Mouse (Mus musculus) olfactory bulb, adult 2 months (tissue): ENCODE measurements around the gene Afmid. TPM values are rescaled to one million over a fixed set of nuclear protein-coding genes. Genes with fewer than 3 reads are reported as not detected.

Experiments
- H3K27ac ChIP-seq: fragments of 200-500 bp; 2 replicates; pipeline ENCODE4 v1.5.1; 2012; ENCODE audit warnings: low read depth, low read length; ENCODE audit not compliant: insufficient read depth
- H3K4me1 ChIP-seq: fragments of 200-500 bp; 2 replicates; pipeline ENCODE4 v1.6.1; 2012; ENCODE audit warnings: low read length; ENCODE audit not compliant: control insufficient read depth, insufficient read depth
- H3K4me3 ChIP-seq: fragments of 200-500 bp; 2 replicates; pipeline ENCODE4 v1.5.1; 2012; ENCODE audit warnings: mild to moderate bottlenecking, low read depth, low read length, moderate library complexity; ENCODE audit not compliant: insufficient read depth
- CTCF ChIP-seq: fragments of 200-500 bp; IDR thresholded peaks from 2 replicates; pipeline ENCODE4 v1.5.1; 2012; ENCODE audit warnings: low read depth, mild to moderate bottlenecking, low read length, moderate library complexity; ENCODE audit not compliant: insufficient read depth
- POLR2A ChIP-seq: fragments of 200-500 bp; IDR thresholded peaks from 2 replicates; pipeline ENCODE4 v1.6.1; 2012; ENCODE audit warnings: mild to moderate bottlenecking, low read depth, low read length, moderate library complexity; ENCODE audit not compliant: insufficient read depth
- WGBS: fragments of 180-500 bp; shearing (Covaris S2); methylation state at CpG from one replicate; pipeline ENCODE4 v1.1.7; 2018; 5-methylcytosine and 5-hydroxymethylcytosine counted together
- polyA plus RNA-seq: library from polyadenylated mRNA; stranded (reverse); fragments of >200 nt; gene quantifications from 2 replicates; pipeline ENCODE4 v1.2.4, GENCODE M21; 2012; ENCODE audit warnings: low replicate concordance; ENCODE audit not compliant: missing spikeins, insufficient read depth, insufficient read length

Gene Afmid
- not detected in 2 replicates for polyA plus RNA-seq

DNA sequence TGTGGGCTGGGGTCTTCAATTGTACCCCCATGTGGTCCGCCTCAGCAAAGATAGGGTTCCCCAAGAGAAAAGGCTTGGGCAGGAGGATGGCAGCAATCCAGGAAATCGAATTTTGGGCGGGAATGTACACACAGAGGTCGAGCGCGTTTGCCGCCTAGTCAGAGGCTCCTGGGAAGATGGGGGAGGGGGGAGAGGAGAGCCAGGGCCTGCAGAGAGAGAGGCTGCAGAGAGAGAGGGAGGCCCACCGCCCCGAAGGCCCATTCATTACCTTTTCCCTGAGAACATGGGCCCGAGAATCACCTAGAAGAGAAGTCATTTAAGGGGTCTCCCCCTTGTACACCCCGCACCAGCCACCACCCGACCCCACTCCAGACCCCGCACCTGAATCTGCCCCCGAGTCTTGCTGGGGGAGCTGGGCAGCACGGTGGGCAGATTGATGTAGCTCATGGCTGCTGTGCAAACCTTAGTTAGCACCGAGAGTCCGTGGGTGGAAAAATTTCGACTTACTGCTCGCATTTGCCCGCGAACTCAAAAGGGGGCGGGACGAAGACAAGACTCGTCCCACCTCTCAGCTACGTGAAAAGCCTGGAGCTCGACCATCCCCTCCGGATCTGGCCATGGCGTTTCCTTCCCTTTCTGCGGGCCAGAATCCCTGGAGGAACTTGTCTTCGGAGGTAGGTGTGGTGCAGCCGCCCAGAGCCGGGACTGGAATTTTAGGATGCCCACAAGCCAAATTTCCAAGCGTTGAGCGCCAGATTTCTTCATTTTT lies at the start of gene Afmid, which contains the start of gene Tk1:
Afmid (plus strand) TSS at position 592 of the 769 bp plus-strand sequence.
Tk1 (minus strand) TSS at position 760 of the 769 bp plus-strand sequence.
- 2% methylated on average over 34 of the region's 34 CpGs for WGBS
- peak within 1 kb of the TSS; percentile 12 for H3K4me3 ChIP-seq

DNA sequence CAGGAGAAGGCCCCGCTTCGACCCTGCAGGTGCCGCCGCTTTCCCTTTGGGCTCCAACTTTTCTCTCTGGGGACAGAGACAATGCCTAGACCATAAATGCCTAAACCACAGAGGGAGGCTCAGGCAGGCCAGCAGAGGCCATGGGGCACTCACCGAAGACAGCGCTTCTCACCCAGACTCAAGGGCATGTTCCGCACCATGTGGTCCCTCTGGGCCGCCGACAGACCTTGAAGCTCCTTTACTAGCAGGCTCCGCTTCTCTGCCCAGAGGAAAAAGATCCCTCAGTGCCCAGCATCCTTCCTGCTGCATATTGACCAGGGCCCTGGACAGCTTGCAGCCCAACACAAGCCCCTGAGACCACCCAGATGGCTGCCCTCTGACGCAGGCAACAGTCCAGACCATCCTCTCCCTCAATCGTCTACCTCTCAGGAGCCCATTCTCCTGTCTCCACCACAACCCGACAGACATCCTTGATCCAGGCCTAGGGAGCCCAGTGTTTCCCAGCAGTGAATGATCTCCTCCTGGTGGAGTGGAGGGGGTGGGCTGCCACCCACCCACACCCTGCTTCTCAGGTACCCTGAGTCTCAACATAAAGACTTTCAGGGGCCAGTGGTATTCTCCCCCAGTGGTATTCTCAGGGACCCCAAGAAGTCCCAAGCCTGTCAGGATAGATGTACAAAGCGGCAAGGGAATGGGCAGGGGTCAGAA lies 49.5 kb upstream of the Afmid start:
- TF ChIP-seq POLR2A (no peak), CTCF (no peak)
- no peak overlapping the region for H3K27ac ChIP-seq
- 93% methylated on average over 14 of the region's 14 CpGs for WGBS
- no peak overlapping the region for H3K4me3 ChIP-seq
- H3K4me1 ChIP-seq = peaks cover 27% of the 10 kb centered on the region

More for the DNA sequence above, at the start of gene Afmid, which contains the start of gene Tk1:
- TF ChIP-seq POLR2A (no peak), CTCF (no peak)
- Histone ChIP-seq H3K27ac (no peak within 1 kb of the TSS), H3K4me1 (peaks cover 15% of the 10 kb centered on the region)

DNA sequence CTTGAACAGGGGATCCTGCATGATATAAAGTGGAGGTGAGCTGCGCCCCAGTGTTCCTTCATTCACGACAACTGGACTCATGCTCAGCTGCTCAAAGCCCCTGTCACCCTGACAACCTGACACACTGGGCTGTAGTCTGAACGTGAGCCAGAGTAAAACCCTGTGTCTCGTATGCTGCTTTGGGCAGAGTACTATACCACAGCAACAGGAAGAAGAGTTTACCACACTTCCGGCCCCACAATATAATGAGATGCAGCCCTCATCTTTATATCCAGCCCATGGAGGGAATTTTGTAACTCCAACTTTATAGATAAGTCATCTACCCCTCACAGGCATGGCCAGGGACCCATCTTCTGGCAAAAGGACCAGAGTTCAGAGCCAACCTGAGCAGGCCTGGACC lies 48.6 kb upstream of the Afmid start:
- Histone ChIP-seq H3K27ac (no peak overlapping the region), H3K4me3 (no peak overlapping the region), H3K4me1 (peaks cover 30% of the 10 kb centered on the region)
- WGBS = 91% methylated on average over 5 of the region's 5 CpGs
- TF ChIP-seq CTCF = no peak
- no peak for TF ChIP-seq POLR2A

DNA sequence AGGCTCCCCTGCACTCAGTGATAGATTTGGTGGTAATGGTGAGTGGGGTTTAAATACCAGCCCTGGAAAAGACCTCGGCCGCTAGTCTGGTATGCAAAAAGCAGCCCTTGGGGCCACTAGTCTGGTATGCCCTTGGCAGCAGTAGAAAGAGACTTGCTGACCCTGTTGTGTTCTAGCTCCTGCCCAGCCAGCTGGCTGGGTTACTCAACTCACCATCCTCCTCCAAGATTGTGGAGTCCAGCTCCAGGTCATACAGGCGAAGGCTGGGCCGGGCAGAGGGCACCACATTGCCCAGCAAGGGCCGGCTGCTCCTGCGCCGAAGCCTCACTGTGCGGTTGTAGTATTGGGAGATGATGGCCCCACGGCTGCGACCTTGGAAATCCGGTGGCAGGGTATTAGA lies 47.7 kb upstream of the Afmid start:
- Histone ChIP-seq H3K4me1 (peaks cover 33% of the 10 kb centered on the region), H3K27ac (no peak overlapping the region), H3K4me3 (no peak overlapping the region)
- TF ChIP-seq CTCF (no peak), POLR2A (no peak)
- 94% methylated on average over 11 of the region's 11 CpGs for WGBS

- Histone ChIP-seq H3K4me3 (no peak overlapping the region), H3K27ac (no peak overlapping the region), H3K4me1 (peaks cover 34% of the 10 kb centered on the region)
- WGBS = 82% methylated on average over 12 of the region's 12 CpGs
- no peak for TF ChIP-seq CTCF
- TF ChIP-seq POLR2A = no peak
Measured at GRCm38 (mm10) chr11:117778851-117779433, 46.8 kb upstream of the Afmid start.

DNA sequence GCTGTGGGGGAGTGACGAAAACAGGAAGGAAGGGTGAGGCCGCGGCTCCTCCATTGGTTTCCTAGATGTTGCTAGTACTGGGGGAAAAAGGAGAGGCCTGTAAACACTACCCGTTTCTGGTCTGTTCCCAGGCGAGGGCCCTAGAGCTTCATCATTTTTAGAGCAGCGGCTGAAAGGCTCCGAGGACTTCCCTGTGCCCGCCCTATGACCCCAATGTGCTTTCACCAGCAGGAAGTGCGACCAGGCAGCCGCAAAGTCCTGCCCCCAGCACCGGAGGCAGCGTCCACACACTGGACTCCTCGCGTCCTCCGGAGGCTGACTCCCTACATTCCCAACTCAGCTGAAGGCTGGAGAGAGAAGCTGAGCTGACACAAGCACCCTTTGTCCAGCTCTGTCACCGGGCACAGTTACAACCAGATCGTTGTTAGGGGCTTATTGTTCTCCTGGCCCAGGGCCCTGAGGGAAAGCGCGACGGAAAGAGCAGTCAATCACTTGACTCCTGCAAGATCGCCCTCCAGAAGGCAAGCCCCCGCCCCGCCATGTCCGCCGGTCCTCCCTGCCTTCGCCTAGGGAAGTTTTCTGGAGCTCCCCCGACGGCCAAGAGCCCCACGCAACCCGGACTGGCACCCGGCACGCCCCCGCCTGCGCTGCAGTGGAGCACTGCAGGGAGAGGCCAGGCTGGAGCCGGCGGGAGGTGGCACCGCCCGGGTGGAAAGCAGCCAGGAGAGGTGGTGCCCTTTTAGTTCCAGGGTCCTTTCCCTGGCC lies 46.1 kb upstream of the Afmid start:
- Histone ChIP-seq H3K4me3 (peak overlapping the region; percentile 24), H3K27ac (no peak overlapping the region), H3K4me1 (peaks cover 34% of the 10 kb centered on the region)
- no peak for TF ChIP-seq CTCF
- TF ChIP-seq POLR2A = no peak
- WGBS = 18% methylated on average over 38 of the region's 38 CpGs

- Histone ChIP-seq H3K4me1 (peaks cover 34% of the 10 kb centered on the region), H3K27ac (no peak overlapping the region), H3K4me3 (peak overlapping the region; percentile 24)
- TF ChIP-seq CTCF (no peak), POLR2A (no peak)
- 6% methylated on average over 17 of the region's 17 CpGs for WGBS
Measured at GRCm38 (mm10) chr11:117780199-117780515, 45.6 kb upstream of the Afmid start.

DNA sequence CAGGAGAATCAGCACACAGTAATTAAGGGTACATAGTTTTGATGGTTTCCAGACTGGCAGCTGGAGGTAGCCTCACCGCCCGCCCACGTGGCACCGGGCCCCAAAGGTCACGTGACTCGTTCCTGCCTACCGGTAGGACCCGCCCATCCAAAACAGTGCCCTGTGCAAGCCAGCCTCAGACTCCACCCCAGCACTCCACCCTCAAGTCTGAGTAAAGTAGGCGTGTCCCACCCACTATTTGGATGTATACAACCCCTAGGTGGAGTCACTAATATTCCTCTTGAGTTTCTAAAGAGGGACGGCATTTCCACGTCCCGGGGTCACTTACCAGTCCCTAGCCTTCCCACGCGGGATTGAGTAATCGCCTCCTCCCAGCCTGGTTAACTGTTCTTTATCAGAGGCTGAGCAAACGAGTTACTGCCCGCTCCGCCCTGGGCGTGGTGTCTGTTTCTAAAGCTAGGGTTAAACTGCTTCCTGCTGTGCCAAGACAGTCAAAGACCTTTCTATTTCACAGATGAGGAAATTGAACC lies 45.1 kb upstream of the Afmid start:
- peak overlapping the region; percentile 24 for H3K4me3 ChIP-seq
- 7% methylated on average over 19 of the region's 19 CpGs for WGBS
- no peak overlapping the region for H3K27ac ChIP-seq
- TF ChIP-seq POLR2A (no peak), CTCF (no peak)
- H3K4me1 ChIP-seq = peaks cover 34% of the 10 kb centered on the region
